Mouse (Mus musculus) inflammation-experienced regulatory T-cells (primary cell): Measurements from ENCODE around the gene Cdiptos. TPM values are rescaled to one million over a fixed set of nuclear protein-coding genes. Genes with fewer than 3 reads are reported as not detected.

ENCODE experiments used
- polyA plus RNA-seq, 2 experiments: library from polyadenylated mRNA; unstranded; fragments of 100-300 nt; shearing (Covaris generic); gene quantifications; one replicate each; pipeline ENCODE4 v1.2.1; 2017

Gene Cdiptos
- 1 to 10 TPM in 1 of 2 experiments, under 1 TPM in 1; 0.94 to 3.5 TPM for polyA plus RNA-seq

GRCm38 (mm10) chr7:126975950-126976866 lies at the start of gene Cdiptos:
Cdiptos (minus strand) TSS chr7:126976098.

GRCm38 (mm10) chr7:127020901-127021562 lies 45.1 kb upstream of the Cdiptos start, which contains the start of the genes Gm42742 and Prrt2:
Gm42742 (minus strand) TSS chr7:127021097.
Prrt2 (minus strand) TSS chr7:127021211.

GRCm38 (mm10) chr7:127016971-127017949 lies 41.4 kb upstream of the Cdiptos start, which contains the start of gene Pagr1a:
Pagr1a (minus strand) TSS chr7:127017352.

GRCm38 (mm10) chr7:127016481-127016485 lies 40.4 kb upstream of the Cdiptos start, which contains the start of gene Pagr1b:
Pagr1b (minus strand) TSS chr7:127016484.

GRCm38 (mm10) chr7:127014320-127014719 lies 38.4 kb upstream of the Cdiptos start, which contains the start of gene Mvp:
Mvp (minus strand) TSS chr7:127014621.

GRCm38 (mm10) chr7:126975893-126975949 lies 177 bp downstream of the Cdiptos start, which contains the start of gene Cdipt:
Cdipt (plus strand) TSS chr7:126975914.

GRCm38 (mm10) chr7:126949793-126950646 lies 25.9 kb downstream of the Cdiptos start, which contains the start of gene Sez6l2:
Sez6l2 (plus strand) TSS chr7:126950563.

GRCm38 (mm10) chr7:126949403-126949792 lies 26.5 kb downstream of the Cdiptos start, which contains the start of gene Asphd1:
Asphd1 (minus strand) TSS chr7:126949582.

GRCm38 (mm10) chr7:126928384-126929037 lies 47.4 kb downstream of the Cdiptos start, which contains the start of gene Kctd13:
Kctd13 (plus strand) TSS chr7:126928879.

GRCm38 (mm10) chr7:126922624-126923060 lies 53.3 kb downstream of the Cdiptos start, which contains the start of gene Tmem219:
Tmem219 (minus strand) TSS chr7:126922917.

Other genes with a start within 250 kb of the Cdiptos start
- 10 to 100 TPM; 32.8 to 38.7 TPM for gene Mapk3, start 216.5 kb downstream of the Cdiptos start, polyA plus RNA-seq
- gene Gdpd3, start 209.8 kb downstream of the Cdiptos start, polyA plus RNA-seq, result 1 to 10 TPM in 1 of 2 experiments, under 1 TPM in 1; 0.89 to 1.3 TPM
- 100 to 1,000 TPM; 490 to 573 TPM for gene Ypel3, start 199.1 kb downstream of the Cdiptos start, polyA plus RNA-seq
- 1 to 10 TPM; 4.3 to 6.4 TPM for gene Tbx6, start 194.6 kb downstream of the Cdiptos start, polyA plus RNA-seq
- gene Ppp4c, start 183.6 kb downstream of the Cdiptos start, polyA plus RNA-seq, result 100 to 1,000 TPM; 363 to 467 TPM
- under 1 TPM; 0.16 to 0.97 TPM for gene Fam57b, start 178.4 kb downstream of the Cdiptos start, polyA plus RNA-seq
- gene 4930451I11Rik, start 144.5 kb downstream of the Cdiptos start, polyA plus RNA-seq, result not detected
- not detected for gene Doc2a, start 128.7 kb downstream of the Cdiptos start, polyA plus RNA-seq
- 1 to 10 TPM; 7.9 to 8.7 TPM for gene Hirip3, start 114.1 kb downstream of the Cdiptos start, polyA plus RNA-seq
- gene Ino80e, start 113.7 kb downstream of the Cdiptos start, polyA plus RNA-seq, result 10 to 100 TPM; 75.8 to 78.6 TPM
- 10 to 100 TPM; 44.6 to 51.3 TPM for gene Taok2, start 91.4 kb downstream of the Cdiptos start, polyA plus RNA-seq
- 10 to 100 TPM; 39.4 to 53.1 TPM for gene Tmem219, start 53.2 kb downstream of the Cdiptos start, polyA plus RNA-seq
- 10 to 100 TPM; 31.6 to 38.0 TPM for gene Kctd13, start 47.2 kb downstream of the Cdiptos start, polyA plus RNA-seq
- gene Asphd1, start 26.5 kb downstream of the Cdiptos start, polyA plus RNA-seq, result under 1 TPM; 0.19 to 0.69 TPM
- gene Sez6l2, start 25.5 kb downstream of the Cdiptos start, polyA plus RNA-seq, result 1 to 10 TPM in 1 of 2 experiments, under 1 TPM in 1; 0.74 to 1.0 TPM
- 100 to 1,000 TPM; 248 to 261 TPM for gene Cdipt, start 184 bp downstream of the Cdiptos start, polyA plus RNA-seq
- gene Mvp, start 38.5 kb upstream of the Cdiptos start, polyA plus RNA-seq, result 10 to 100 TPM; 49.5 to 51.3 TPM
- 1 to 10 TPM in 1 of 2 experiments, under 1 TPM in 1; 0.71 to 3.4 TPM for gene Pagr1b, start 40.4 kb upstream of the Cdiptos start, polyA plus RNA-seq
- gene Pagr1a, start 41.3 kb upstream of the Cdiptos start, polyA plus RNA-seq, result 100 to 1,000 TPM; 140 to 147 TPM
- 10 to 100 TPM; 35.6 to 68.8 TPM for gene Gm42742, start 45.0 kb upstream of the Cdiptos start, polyA plus RNA-seq
- 10 to 100 TPM in 1 of 2 experiments, 1 to 10 TPM in 1; 9.5 to 16.8 TPM for gene Prrt2, start 45.1 kb upstream of the Cdiptos start, polyA plus RNA-seq
- gene Maz, start 50.9 kb upstream of the Cdiptos start, polyA plus RNA-seq, result 100 to 1,000 TPM; 152 to 157 TPM
- gene Kif22, start 66.4 kb upstream of the Cdiptos start, polyA plus RNA-seq, result 10 to 100 TPM; 10.1 to 11.0 TPM
- 1 to 10 TPM in 1 of 2 experiments, not detected in 1; 1.0 TPM for gene Zg16, start 111.2 kb upstream of the Cdiptos start, polyA plus RNA-seq
- gene AI467606, start 115.3 kb upstream of the Cdiptos start, polyA plus RNA-seq, result 100 to 1,000 TPM; 320 to 356 TPM
- gene Qprt, start 146.1 kb upstream of the Cdiptos start, polyA plus RNA-seq, result 10 to 100 TPM; 17.9 to 21.1 TPM
- 100 to 1,000 TPM in 1 of 2 experiments, 10 to 100 TPM in 1; 81.1 to 120 TPM for gene Spn, start 161.7 kb upstream of the Cdiptos start, polyA plus RNA-seq
- 10 to 100 TPM; 59.9 to 63.9 TPM for gene Cd2bp2, start 220.0 kb upstream of the Cdiptos start, polyA plus RNA-seq
- gene Tbc1d10b, start 232.4 kb upstream of the Cdiptos start, polyA plus RNA-seq, result 100 to 1,000 TPM in 1 of 2 experiments, 10 to 100 TPM in 1; 71.6 to 101 TPM
- 10 to 100 TPM; 11.1 to 22.9 TPM for gene Mylpf, start 232.8 kb upstream of the Cdiptos start, polyA plus RNA-seq